Mouse (Mus musculus) heart, adult 2 months (tissue): ENCODE results near the gene Lect2. TPM values are rescaled to one million over a fixed set of nuclear protein-coding genes. Genes with fewer than 3 reads are reported as not detected.
A peak's percentile ranks its signal among the peaks of the same experiment; 100 is the strongest.

ENCODE experiments used
- DNase-seq, 2 experiments: peaks; one replicate each; pipeline ENCODE4 v3.0.0; 2021
- H3K27ac ChIP-seq: fragments of 200-600 bp; 2 replicates; pipeline ENCODE4 v1.8.1; 2022
- H3K27me3 ChIP-seq: fragments of 200-500 bp; 2 replicates; pipeline ENCODE4 v1.6.1; 2012; ENCODE audit warnings: mild to moderate bottlenecking, low read length, inconsistent platforms, mixed read lengths; ENCODE audit not compliant: control insufficient read depth, insufficient read depth
- H3K36me3 ChIP-seq: fragments of 200-500 bp; 2 replicates; pipeline ENCODE4 v1.6.1; 2012; ENCODE audit warnings: low read length, inconsistent platforms; ENCODE audit not compliant: control insufficient read depth, insufficient read depth
- H3K4me1 ChIP-seq: fragments of 200-500 bp; 2 replicates; pipeline ENCODE4 v1.6.1; 2011; ENCODE audit warnings: low read length; ENCODE audit not compliant: control insufficient read depth, insufficient read depth
- H3K4me3 ChIP-seq: fragments of 200-600 bp; 2 replicates; pipeline ENCODE4 v1.8.1; 2022
- H3K79me2 ChIP-seq: fragments of 200-500 bp; replicated peaks from 2 replicates; pipeline ENCODE4 v1.6.1; 2012; ENCODE audit warnings: mild to moderate bottlenecking, inconsistent platforms, low read length, moderate library complexity, mixed read lengths; ENCODE audit not compliant: control insufficient read depth, insufficient read depth
- H3K9ac ChIP-seq: fragments of 200-500 bp; 2 replicates; pipeline ENCODE4 v1.6.1; 2012; ENCODE audit warnings: low read depth, mild to moderate bottlenecking, control low read depth, inconsistent platforms, low read length, mixed read lengths
- CTCF ChIP-seq: fragments of 200-600 bp; IDR thresholded peaks from 2 replicates; pipeline ENCODE4 v1.8.1; 2022; ENCODE audit warnings: antibody characterized with exemption, mild to moderate bottlenecking, moderate library complexity
- EP300 ChIP-seq: fragments of 200-500 bp; IDR thresholded peaks from 2 replicates; pipeline ENCODE4 v1.6.1; 2011; ENCODE audit warnings: low read depth, low read length, control low read depth; ENCODE audit not compliant: insufficient read depth
- POLR2A ChIP-seq: fragments of 200-500 bp; IDR thresholded peaks from 2 replicates; pipeline ENCODE4 v1.6.1; 2011; ENCODE audit warnings: mild to moderate bottlenecking, low read depth, low read length, control low read depth; ENCODE audit not compliant: insufficient read depth
- WGBS: fragments of 180-500 bp; shearing (Covaris S2); methylation state at CpG from one replicate; pipeline ENCODE4 v1.1.7; 2018; 5-methylcytosine and 5-hydroxymethylcytosine counted together
- intact Hi-C: fragments of 180-260 bp; cut with DNase I; formaldehyde crosslinking; loops from one replicate; pipeline ENCODE4 v1.15.1; 2025
- long read RNA-seq: library from polyadenylated mRNA; stranded (forward); transcript quantifications from one replicate; pipeline ENCODE4 v2.0.0, GENCODE M21; 2021
- polyA plus RNA-seq: library from polyadenylated mRNA; depleted of rRNA; stranded (reverse); fragments of >200 nt; gene quantifications from 2 replicates; pipeline ENCODE4 v1.2.3, GENCODE M21; 2012; rRNA removed
- total RNA-seq, 2 experiments: library from RNA; stranded (reverse); gene quantifications; 2 replicates each; pipeline ENCODE4 v1.2.3; 2021

The Lect2 gene
- total RNA-seq (not detected), polyA plus RNA-seq (not detected in 2 replicates)
- long read RNA-seq: 0 reads

GRCm38 (mm10) chr13:56548401-56548800 lies at the start of gene Lect2:
Gene Lect2 (minus strand): TSS chr13:56548502.
- Histone ChIP-seq H3K4me3 (no peak within 1 kb of the TSS), H3K27ac (no peak within 1 kb of the TSS; the same call in 1 of the 2 replicates), H3K79me2 (no peaks in the 10 kb centered on the region), H3K36me3 (no peaks in the 10 kb centered on the region), H3K4me1 (peaks cover 5% of the 10 kb centered on the region), H3K9ac (no peak within 1 kb of the TSS), H3K27me3 (no peaks in the 10 kb centered on the region)
- TF ChIP-seq EP300: no peak
- no peak for TF ChIP-seq CTCF
- TF ChIP-seq POLR2A: no peak
- DNase-seq: peak in 1 of 2 experiments; percentile 12
- 80% methylated on average over 9 of the region's 9 CpGs for WGBS
- intact Hi-C loops: no loop called here

GRCm38 (mm10) chr13:56597296-56597695 lies 49.0 kb upstream of the Lect2 start:
- Histone ChIP-seq H3K36me3 (no peaks in the 10 kb centered on the region), H3K4me1 (peaks cover 25% of the 10 kb centered on the region), H3K27me3 (no peaks in the 10 kb centered on the region), H3K79me2 (no peaks in the 10 kb centered on the region), H3K4me3 (no peak overlapping the region), H3K27ac (no peak overlapping the region), H3K9ac (no peak overlapping the region)
- intact Hi-C loops: no loop called here
- DNase-seq: no peak
- 90% methylated on average over 4 of the region's 4 CpGs for WGBS
- TF ChIP-seq CTCF (no peak), EP300 (no peak)

DNA sequence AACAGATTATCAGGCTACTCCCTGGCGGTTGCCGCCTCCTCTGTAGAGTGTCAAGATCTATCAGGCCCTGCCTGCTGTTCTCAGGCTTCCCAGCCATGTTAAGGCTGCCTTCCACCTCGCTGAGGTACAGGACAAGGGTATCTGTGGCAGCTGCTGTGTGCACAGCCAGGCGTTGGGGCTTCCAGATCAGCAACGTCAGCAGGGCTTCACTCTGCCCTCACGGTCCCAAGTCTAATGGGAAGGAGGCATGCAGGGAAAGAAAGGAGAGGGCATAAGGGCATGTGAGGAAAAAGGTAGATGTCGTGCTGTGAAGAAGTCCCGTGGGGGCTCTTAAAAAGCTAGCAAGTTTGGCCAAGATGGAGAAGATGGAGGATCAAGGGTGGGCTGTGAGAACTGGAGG lies 46.9 kb upstream of the Lect2 start:
- no peaks in the 10 kb centered on the region for H3K27me3 ChIP-seq
- peaks cover 14% of the 10 kb centered on the region for H3K4me1 ChIP-seq
- H3K4me3 ChIP-seq: no peak overlapping the region
- no peak for TF ChIP-seq POLR2A
- no peak for TF ChIP-seq CTCF
- TF ChIP-seq EP300: no peak
- 86% methylated on average over 8 of the region's 8 CpGs for WGBS
- H3K36me3 ChIP-seq: no peaks in the 10 kb centered on the region
- no peak overlapping the region for H3K27ac ChIP-seq
- no peak for DNase-seq
- no peak overlapping the region for H3K9ac ChIP-seq
- intact Hi-C loops: no loop called here
- no peaks in the 10 kb centered on the region for H3K79me2 ChIP-seq

DNA sequence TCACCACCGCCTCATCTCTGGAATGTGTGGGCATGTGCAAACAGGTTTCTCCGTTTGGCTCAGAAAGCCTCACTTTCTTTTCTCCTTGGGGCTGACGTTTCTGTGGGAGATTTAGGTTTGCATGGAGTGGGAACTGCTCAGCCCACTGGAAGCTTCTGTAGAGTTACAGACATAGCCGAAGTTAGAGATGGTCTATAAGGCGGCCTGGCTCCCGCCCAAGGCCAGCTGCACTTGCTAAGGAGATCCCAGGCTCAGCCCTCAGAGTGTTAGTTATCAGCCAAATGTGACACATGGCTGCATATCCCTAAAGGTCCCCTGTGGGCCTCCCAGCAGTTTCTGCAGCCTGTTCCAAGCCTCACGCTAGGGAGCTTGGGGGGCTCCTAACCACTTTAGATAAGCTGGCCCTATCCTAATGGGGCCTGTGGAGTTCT lies 45.7 kb upstream of the Lect2 start:
- Histone ChIP-seq H3K27me3 (no peaks in the 10 kb centered on the region), H3K9ac (no peak overlapping the region), H3K4me3 (no peak overlapping the region), H3K27ac (no peak overlapping the region), H3K4me1 (peaks cover 7% of the 10 kb centered on the region), H3K36me3 (no peaks in the 10 kb centered on the region), H3K79me2 (no peaks in the 10 kb centered on the region)
- intact Hi-C loops: no loop called here
- no peak for TF ChIP-seq POLR2A
- no peak for TF ChIP-seq CTCF
- TF ChIP-seq EP300: no peak
- no peak for DNase-seq
- 64% methylated on average over 7 of the region's 7 CpGs for WGBS

DNA sequence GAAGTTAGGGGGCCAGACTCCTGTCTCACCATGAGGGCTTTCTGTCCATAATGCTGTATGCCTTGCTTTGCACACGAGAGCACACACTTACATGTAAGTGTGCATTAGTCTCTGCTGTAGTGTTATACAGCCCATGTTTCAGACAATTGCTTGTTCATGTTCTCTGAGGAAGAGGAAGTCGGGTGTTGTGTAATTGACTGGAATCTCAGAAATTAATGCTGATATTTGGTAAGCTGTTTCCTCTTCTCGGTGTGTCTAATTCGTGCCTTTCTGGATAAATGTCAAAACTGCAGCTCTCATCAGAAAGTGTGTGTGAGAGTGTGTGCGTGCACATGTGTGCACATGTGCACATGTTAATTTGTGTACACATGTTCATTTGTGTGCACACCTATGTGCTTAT lies 44.9 kb upstream of the Lect2 start:
- intact Hi-C loops: no loop called here
- Histone ChIP-seq H3K27me3 (no peaks in the 10 kb centered on the region), H3K9ac (no peak overlapping the region), H3K4me1 (peaks cover 7% of the 10 kb centered on the region), H3K79me2 (no peaks in the 10 kb centered on the region), H3K27ac (no peak overlapping the region), H3K4me3 (no peak overlapping the region), H3K36me3 (no peaks in the 10 kb centered on the region)
- 58% methylated on average over 5 of the region's 5 CpGs for WGBS
- TF ChIP-seq CTCF (no peak), POLR2A (no peak), EP300 (no peak)
- DNase-seq: no peak

DNA sequence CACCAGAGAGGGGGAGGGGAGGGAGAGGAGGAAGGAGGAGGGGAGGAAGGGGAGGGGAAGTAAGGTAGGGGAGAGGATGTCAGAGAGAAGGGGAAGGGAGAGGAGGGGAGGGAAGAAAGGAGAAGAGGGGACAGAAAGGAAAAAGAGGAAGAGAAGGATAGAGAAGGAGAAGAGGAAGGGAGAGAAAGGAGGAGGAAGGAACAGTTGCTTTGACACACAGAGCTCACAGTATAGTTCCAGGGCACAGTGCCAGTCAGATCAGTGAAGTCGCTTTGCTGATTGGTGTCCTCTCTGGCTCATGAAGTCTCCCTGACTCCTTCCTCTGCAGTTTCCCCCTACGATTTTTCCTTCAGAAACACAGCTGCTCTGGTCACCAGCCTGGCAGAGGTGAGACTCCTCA lies 43.6 kb upstream of the Lect2 start:
- no peak for TF ChIP-seq EP300
- TF ChIP-seq CTCF: no peak
- TF ChIP-seq POLR2A: no peak
- no peak overlapping the region for H3K27ac ChIP-seq
- H3K4me1 ChIP-seq: peaks cover 1% of the 10 kb centered on the region; the same call in 1 of the 2 replicates
- 35% methylated on average over 2 of the region's 2 CpGs for WGBS
- no peak overlapping the region for H3K9ac ChIP-seq
- DNase-seq: no peak
- H3K79me2 ChIP-seq: no peaks in the 10 kb centered on the region
- H3K36me3 ChIP-seq: no peaks in the 10 kb centered on the region
- intact Hi-C loops: no loop called here
- no peak overlapping the region for H3K4me3 ChIP-seq
- H3K27me3 ChIP-seq: no peaks in the 10 kb centered on the region

- WGBS: 76% methylated on average over 8 of the region's 8 CpGs
- Histone ChIP-seq H3K4me1 (peaks cover 1% of the 10 kb centered on the region; the same call in 1 of the 2 replicates), H3K4me3 (no peak overlapping the region), H3K27ac (no peak overlapping the region), H3K36me3 (no peaks in the 10 kb centered on the region), H3K27me3 (no peaks in the 10 kb centered on the region), H3K79me2 (no peaks in the 10 kb centered on the region), H3K9ac (no peak overlapping the region)
- intact Hi-C loops: no loop called here
- TF ChIP-seq POLR2A (no peak), CTCF (no peak), EP300 (no peak)
- no peak for DNase-seq
Measured at GRCm38 (mm10) chr13:56591191-56591590, 42.9 kb upstream of the Lect2 start.
